Mouse (Mus musculus): ENCODE data around the gene Grm4. TPM values are rescaled to one million over a fixed set of nuclear protein-coding genes. Genes with fewer than 3 reads are reported as not detected.

Grm4 gene
- total and polyA plus RNA-seq, 2 experiments: not detected

- no peak overlapping the region for H3K27ac ChIP-seq (replicated peaks; ENCODE audit: insufficient read depth, low read depth, low read length)
- peak; percentile 23 for DNase-seq (ENCODE audit: extremely low read depth, low read depth, low spot score)
- H3K4me3 ChIP-seq (ENCODE audit: insufficient read depth, low read depth, low read length): no peak overlapping the region
- TF ChIP-seq POLR2A (IDR thresholded peaks at IDR 0.05; ENCODE audit: extremely low read depth, insufficient read depth, low read length): no peak
- no peak for TF ChIP-seq CTCF (IDR thresholded peaks at IDR 0.05; ENCODE audit: low read depth, low read length)
- WGBS: 69% methylated on average over 7 of the region's 7 CpGs
- no peaks in the 10 kb centered on the region for H3K36me3 ChIP-seq (ENCODE audit: control insufficient read depth, insufficient read depth, low read length)
- H3K27me3 ChIP-seq (ENCODE audit: control insufficient read depth, insufficient read depth, low read length): no peaks in the 10 kb centered on the region
- peaks cover 5% of the 10 kb centered on the region; the same call in 1 of the 2 replicates for H3K4me1 ChIP-seq (ENCODE audit: control insufficient read depth, insufficient read depth, low read length)
- H3K79me2 ChIP-seq (ENCODE audit: control insufficient read depth, insufficient read depth, low read length): no peaks in the 10 kb centered on the region
- no peak overlapping the region for H3K9ac ChIP-seq (ENCODE audit: low read depth, low read length)
Measured at GRCm38 (mm10) chr17:27563771-27564244, 42.6 kb upstream of the Grm4 start.

- Histone ChIP-seq H3K4me1 (ENCODE audit: control insufficient read depth, insufficient read depth, low read length) (peaks cover 5% of the 10 kb centered on the region; the same call in 1 of the 2 replicates), H3K27ac (replicated peaks; ENCODE audit: insufficient read depth, low read depth, low read length) (no peak overlapping the region), H3K36me3 (ENCODE audit: control insufficient read depth, insufficient read depth, low read length) (no peaks in the 10 kb centered on the region), H3K4me3 (ENCODE audit: insufficient read depth, low read depth, low read length) (no peak overlapping the region), H3K27me3 (ENCODE audit: control insufficient read depth, insufficient read depth, low read length) (no peaks in the 10 kb centered on the region), H3K79me2 (ENCODE audit: control insufficient read depth, insufficient read depth, low read length) (0 out of 2 replicates have a peak, but pooled peaks cover 6% of the 10 kb centered on the region), H3K9ac (ENCODE audit: low read depth, low read length) (no peak overlapping the region)
- TF ChIP-seq CTCF (IDR thresholded peaks at IDR 0.05; ENCODE audit: low read depth, low read length): no peak
- no peak for TF ChIP-seq POLR2A (IDR thresholded peaks at IDR 0.05; ENCODE audit: extremely low read depth, insufficient read depth, low read length)
- no peak for DNase-seq (ENCODE audit: extremely low read depth, low read depth, low spot score)
- WGBS: 76% methylated on average over 11 of the region's 11 CpGs
Measured at GRCm38 (mm10) chr17:27561809-27562526, 40.8 kb upstream of the Grm4 start.

- 86% methylated on average over 13 of the region's 13 CpGs for WGBS
- peaks cover 5% of the 10 kb centered on the region; the same call in 1 of the 2 replicates for H3K4me1 ChIP-seq (ENCODE audit: control insufficient read depth, insufficient read depth, low read length)
- no peak for TF ChIP-seq POLR2A (IDR thresholded peaks at IDR 0.05; ENCODE audit: extremely low read depth, insufficient read depth, low read length)
- no peak for TF ChIP-seq CTCF (IDR thresholded peaks at IDR 0.05; ENCODE audit: low read depth, low read length)
- H3K4me3 ChIP-seq (ENCODE audit: insufficient read depth, low read depth, low read length): no peak overlapping the region
- no peak for DNase-seq (ENCODE audit: extremely low read depth, low read depth, low spot score)
- H3K36me3 ChIP-seq (ENCODE audit: control insufficient read depth, insufficient read depth, low read length): no peaks in the 10 kb centered on the region
- no peak overlapping the region for H3K27ac ChIP-seq (replicated peaks; ENCODE audit: insufficient read depth, low read depth, low read length)
- H3K9ac ChIP-seq (ENCODE audit: low read depth, low read length): no peak overlapping the region
- H3K79me2 ChIP-seq (ENCODE audit: control insufficient read depth, insufficient read depth, low read length): 0 out of 2 replicates have a peak, but pooled peaks cover 6% of the 10 kb centered on the region
- H3K27me3 ChIP-seq (ENCODE audit: control insufficient read depth, insufficient read depth, low read length): no peaks in the 10 kb centered on the region
Measured at GRCm38 (mm10) chr17:27560926-27561480, 39.8 kb upstream of the Grm4 start.

- Histone ChIP-seq H3K27ac (replicated peaks; ENCODE audit: insufficient read depth, low read depth, low read length) (no peak overlapping the region), H3K27me3 (ENCODE audit: control insufficient read depth, insufficient read depth, low read length) (no peaks in the 10 kb centered on the region), H3K79me2 (ENCODE audit: control insufficient read depth, insufficient read depth, low read length) (0 out of 2 replicates have a peak, but pooled peaks cover 6% of the 10 kb centered on the region), H3K9ac (ENCODE audit: low read depth, low read length) (no peak overlapping the region), H3K4me3 (ENCODE audit: insufficient read depth, low read depth, low read length) (no peak overlapping the region), H3K4me1 (ENCODE audit: control insufficient read depth, insufficient read depth, low read length) (no peaks in the 10 kb centered on the region; the same call in 1 of the 2 replicates), H3K36me3 (ENCODE audit: control insufficient read depth, insufficient read depth, low read length) (no peaks in the 10 kb centered on the region)
- no peak for DNase-seq (ENCODE audit: extremely low read depth, low read depth, low spot score)
- TF ChIP-seq POLR2A (IDR thresholded peaks at IDR 0.05; ENCODE audit: extremely low read depth, insufficient read depth, low read length) (no peak), CTCF (IDR thresholded peaks at IDR 0.05; ENCODE audit: low read depth, low read length) (no peak)
- 88% methylated on average over 12 of the region's 12 CpGs for WGBS
Measured at GRCm38 (mm10) chr17:27559596-27559995, 38.4 kb upstream of the Grm4 start.

GRCm38 (mm10) chr17:27558845-27559244 lies 37.6 kb upstream of the Grm4 start:
- H3K79me2 ChIP-seq (ENCODE audit: control insufficient read depth, insufficient read depth, low read length): 0 out of 2 replicates have a peak, but pooled peaks cover 6% of the 10 kb centered on the region
- 67% methylated on average over 5 of the region's 5 CpGs for WGBS
- H3K9ac ChIP-seq (ENCODE audit: low read depth, low read length): no peak overlapping the region
- H3K4me3 ChIP-seq (ENCODE audit: insufficient read depth, low read depth, low read length): no peak overlapping the region
- H3K36me3 ChIP-seq (ENCODE audit: control insufficient read depth, insufficient read depth, low read length): no peaks in the 10 kb centered on the region
- H3K27ac ChIP-seq (replicated peaks; ENCODE audit: insufficient read depth, low read depth, low read length): no peak overlapping the region
- no peaks in the 10 kb centered on the region; the same call in 1 of the 2 replicates for H3K4me1 ChIP-seq (ENCODE audit: control insufficient read depth, insufficient read depth, low read length)
- no peak for DNase-seq (ENCODE audit: extremely low read depth, low read depth, low spot score)
- H3K27me3 ChIP-seq (ENCODE audit: control insufficient read depth, insufficient read depth, low read length): no peaks in the 10 kb centered on the region
- TF ChIP-seq CTCF (IDR thresholded peaks at IDR 0.05; ENCODE audit: low read depth, low read length) (no peak), POLR2A (IDR thresholded peaks at IDR 0.05; ENCODE audit: extremely low read depth, insufficient read depth, low read length) (no peak)

Measured in liver, adult 2 months (tissue).